Mouse (Mus musculus): ENCODE results near the gene Zfp36. TPM values are rescaled to one million over a fixed set of nuclear protein-coding genes. Genes with fewer than 3 reads are reported as not detected.

The Zfp36 gene
- polyA plus RNA-seq, 1 experiment = 83.2 TPM

- DNase-seq (ENCODE audit: low read depth, low spot score) = no peak
- WGBS = under 1% methylated on average over 62 of the region's 66 CpGs
Measured at GRCm38 (mm10) chr7:28372251-28373108, 7.6 kb downstream of the Zfp36 start, which contains the start of gene Plekhg2. Gene Plekhg2, minus strand, starts transcription at chr7:28372599.

DNA sequence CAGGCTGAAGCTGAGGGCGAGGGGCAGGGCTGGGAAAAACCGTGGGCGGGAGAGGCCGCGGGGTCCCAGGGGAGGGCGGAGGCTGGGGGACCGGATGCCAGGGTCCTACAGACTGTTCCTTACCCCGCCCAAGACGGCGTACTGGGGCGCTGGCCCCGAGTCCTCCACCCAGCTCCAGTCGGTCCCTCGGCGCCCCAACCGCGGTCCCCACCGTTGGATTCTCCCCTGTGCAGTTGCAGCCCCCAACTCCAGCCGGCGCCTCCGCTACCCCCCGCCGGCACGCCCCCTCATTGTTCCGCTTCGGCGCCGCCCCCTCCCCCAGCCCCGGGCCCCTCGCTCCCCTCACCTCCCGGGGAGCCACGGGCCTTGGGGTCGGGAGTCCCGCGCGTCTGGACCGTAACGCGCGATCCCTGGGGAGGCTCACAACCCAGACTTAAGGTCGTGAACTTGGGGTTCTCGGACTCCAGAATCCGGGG is 8.5 kb downstream of the Zfp36 start:
- no peak for DNase-seq (ENCODE audit: low read depth, low spot score)
- 1% methylated on average over 42 of the region's 43 CpGs for whole genome bisulfite sequencing

- WGBS = 3% methylated on average over 11 of the region's 11 CpGs
Measured at GRCm38 (mm10) chr7:28370977-28371513, 9.0 kb downstream of the Zfp36 start.

GRCm38 (mm10) chr7:28370051-28370450 is 10.0 kb downstream of the Zfp36 start:
- WGBS = 91% methylated on average over 14 of the region's 14 CpGs
- DNase-seq (ENCODE audit: low read depth, low spot score) = no peak

More at GRCm38 (mm10) chr7:28370977-28371513, 9.0 kb downstream of the Zfp36 start:
- no peak for DNase-seq (ENCODE audit: low read depth, low spot score)

DNA sequence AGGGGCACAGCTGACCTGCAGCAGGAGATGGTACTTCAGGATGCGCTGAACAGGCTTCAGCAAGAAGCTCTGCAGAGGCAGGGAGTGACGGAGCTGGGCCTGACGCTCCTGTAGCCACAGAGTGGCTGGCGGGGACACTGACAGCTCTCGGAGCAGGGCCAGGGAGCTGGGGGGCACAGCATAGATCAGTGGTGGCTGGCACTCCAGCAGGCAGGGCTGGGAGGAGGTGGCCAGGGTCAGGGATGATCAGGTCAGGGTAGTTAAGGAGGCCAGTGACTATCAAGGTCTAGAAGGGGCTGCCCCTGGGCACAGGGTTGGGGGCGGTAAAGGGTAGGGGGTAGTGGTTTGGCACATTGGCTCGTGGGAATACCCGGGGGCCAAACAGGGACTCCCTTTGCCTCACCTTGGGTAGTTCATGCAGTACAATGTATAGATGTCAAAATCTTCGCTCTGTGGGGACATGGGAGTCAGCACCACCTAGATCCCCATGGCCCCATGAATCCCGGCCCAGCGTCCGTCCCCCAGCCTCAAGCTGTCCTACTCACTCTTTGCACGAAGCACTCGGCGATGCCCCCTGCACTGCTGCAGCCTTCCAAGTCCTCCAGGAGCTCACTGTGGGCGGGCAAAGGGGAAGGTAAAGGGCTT is 11.7 kb downstream of the Zfp36 start:
- no peak for DNase-seq (ENCODE audit: low read depth, low spot score)
- 93% methylated on average over 16 of the region's 16 CpGs for WGBS

DNA sequence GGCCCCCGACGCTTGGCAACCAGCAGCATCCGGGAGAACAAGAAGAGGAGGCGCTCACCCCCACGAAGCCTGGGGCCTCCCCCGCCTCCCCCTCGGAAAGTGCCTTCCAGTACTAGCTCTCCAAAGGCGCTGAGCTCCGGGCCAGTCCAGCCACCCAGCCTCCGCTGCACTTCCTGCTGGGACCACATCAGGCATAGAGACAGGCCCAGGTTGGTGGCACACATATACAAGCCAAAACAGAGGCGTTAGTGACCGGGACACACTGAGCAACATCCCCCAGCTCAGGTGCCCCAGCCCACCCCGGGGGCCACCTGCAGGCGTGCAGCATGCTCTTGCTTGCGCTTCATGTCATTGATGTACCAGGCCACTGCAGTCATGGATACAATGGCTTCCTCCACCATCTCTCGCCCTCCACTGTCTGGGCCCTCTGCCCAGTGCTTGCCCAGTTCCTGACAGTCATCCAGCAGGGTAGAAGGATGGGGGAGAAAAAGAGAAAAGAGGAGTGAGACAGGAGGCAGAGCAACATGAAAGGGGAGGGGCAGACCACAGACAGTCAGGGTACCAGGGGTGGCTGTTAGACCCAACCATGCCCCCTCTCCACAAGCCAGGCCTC is 12.3 kb downstream of the Zfp36 start:
- DNase-seq (ENCODE audit: low read depth, low spot score) = no peak
- WGBS = 93% methylated on average over 16 of the region's 16 CpGs

DNA sequence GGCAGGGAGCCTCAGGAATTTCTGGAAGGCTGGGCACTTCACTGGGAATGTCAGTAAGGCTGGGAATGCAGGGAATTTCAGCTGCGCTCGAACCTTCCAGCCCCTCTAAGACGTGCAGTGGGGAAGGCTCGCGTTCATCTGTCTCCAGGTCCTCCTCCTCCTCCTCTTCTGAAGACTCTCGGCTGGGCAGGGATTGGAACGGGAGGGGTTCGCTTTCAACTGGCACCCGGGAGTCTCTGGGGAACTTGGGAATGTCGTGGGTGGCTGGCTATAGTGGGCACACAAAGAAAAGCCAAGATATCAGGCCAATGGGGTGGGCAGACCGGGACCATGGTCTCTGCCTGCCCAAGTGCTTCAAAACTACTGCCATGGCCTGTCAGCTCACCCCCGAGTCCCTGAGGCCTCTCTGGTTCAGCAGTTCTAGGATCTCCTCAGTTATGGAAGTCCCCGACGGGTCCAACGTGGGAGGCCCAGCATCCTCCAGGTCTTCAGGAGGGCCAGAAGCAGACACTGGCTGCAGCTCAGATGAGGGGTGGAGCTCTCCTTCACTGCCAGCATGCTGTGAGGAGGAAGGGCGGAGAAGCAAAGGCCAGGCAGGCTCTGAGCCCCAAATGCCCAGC is 17.5 kb downstream of the Zfp36 start:
- 80% methylated on average over 16 of the region's 16 CpGs for WGBS
- no peak for DNase-seq (ENCODE audit: low read depth, low spot score)

GRCm38 (mm10) chr7:28361647-28362341 is 18.3 kb downstream of the Zfp36 start:
- WGBS = 90% methylated on average over 20 of the region's 20 CpGs
- no peak for DNase-seq (ENCODE audit: low read depth, low spot score)

GRCm38 (mm10) chr7:28360291-28360690 is 19.8 kb downstream of the Zfp36 start:
- WGBS = 90% methylated on average over 6 of the region's 6 CpGs
- no peak for DNase-seq (ENCODE audit: low read depth, low spot score)

- 86% methylated on average over 10 of the region's 10 CpGs for WGBS
- no peak for DNase-seq (ENCODE audit: low read depth, low spot score)
Measured at GRCm38 (mm10) chr7:28359854-28360253, 20.2 kb downstream of the Zfp36 start.

DNA sequence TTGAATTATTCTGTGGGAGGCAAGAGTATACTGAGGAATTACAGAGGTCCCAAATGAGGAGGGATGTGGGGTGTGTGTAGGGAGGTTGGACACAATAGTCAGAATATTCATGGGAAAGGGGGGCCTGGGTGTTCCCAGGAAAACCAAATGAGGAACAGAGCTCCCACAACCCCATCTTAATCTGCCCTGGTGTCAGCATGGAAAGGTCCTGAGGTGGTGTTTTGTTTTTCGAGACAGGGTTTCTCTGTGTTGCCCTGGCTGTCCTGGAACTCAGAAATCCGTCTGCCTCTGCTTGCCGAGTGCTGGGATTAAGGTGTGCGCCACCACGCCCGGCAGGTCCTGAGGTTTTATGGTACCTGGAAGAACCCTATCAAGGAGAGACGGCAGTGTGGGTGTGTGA is 21.6 kb downstream of the Zfp36 start:
- 18% methylated on average over 7 of the region's 7 CpGs for WGBS
- DNase-seq (ENCODE audit: low read depth, low spot score) = no peak

DNA sequence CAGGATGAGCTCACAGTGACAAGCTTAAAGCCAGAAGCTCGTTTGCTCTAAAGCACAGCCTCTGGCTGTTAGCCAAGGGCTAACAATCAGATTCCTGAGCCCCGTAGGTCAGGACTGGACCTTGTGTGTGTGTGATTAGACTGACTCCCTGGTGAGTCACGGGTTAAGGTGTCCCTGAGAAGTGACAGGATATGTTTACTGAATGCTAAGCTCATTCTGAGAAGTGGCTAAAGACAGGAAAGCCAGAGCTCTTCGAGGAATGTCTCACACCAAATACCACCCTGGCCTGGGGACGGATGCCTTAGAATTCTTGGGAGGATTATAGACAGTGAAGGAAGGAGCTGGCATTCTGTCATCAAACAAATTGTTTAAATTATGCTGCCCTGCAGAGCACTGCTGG is 22.1 kb downstream of the Zfp36 start:
- 5% methylated on average over 5 of the region's 5 CpGs for WGBS
- no peak for DNase-seq (ENCODE audit: low read depth, low spot score)

DNA sequence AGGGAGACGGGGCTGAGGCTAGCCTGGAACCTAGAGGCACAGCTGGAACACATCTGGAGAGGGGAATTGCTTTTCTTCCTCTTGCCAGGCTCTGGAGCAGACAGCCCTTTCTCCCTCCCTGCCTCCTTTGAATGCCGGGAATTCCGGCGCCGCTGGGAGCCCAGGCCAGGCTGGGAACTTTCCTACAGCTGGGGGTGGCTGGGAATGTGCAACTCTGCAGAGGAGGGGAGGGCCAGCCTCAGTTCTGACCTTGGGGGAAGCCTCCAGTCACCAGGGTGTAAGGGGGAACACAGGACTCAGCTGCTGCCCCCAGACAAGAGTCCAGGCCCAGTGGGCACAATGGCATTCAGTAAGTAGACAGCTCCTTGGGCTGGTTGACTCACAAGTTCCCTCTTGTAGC is 23.1 kb downstream of the Zfp36 start:
- no peak for DNase-seq (ENCODE audit: low read depth, low spot score)

DNA sequence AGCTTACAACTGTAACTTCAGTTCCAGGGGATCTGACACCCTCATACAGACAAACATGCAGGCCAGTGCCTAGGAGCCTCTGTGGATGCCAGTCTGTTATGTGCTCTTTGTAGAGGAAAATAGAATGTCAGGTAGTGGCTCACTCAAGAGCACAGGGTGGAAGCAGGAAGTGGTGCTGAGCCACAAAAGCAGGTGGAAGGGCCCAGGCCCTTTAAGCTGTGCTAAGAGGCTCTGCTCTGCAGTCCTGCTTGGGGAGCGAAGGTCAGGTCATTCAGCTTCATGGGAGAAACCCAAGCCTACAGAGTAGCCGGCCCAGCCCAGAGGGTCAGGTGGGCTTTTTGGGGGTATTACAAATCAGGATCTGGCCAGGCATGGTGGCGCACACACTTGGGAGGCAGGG is 24.8 kb downstream of the Zfp36 start:
- DNase-seq (ENCODE audit: low read depth, low spot score) = no peak
- WGBS = 78% methylated on average over 3 of the region's 3 CpGs

More for the DNA sequence above, 23.1 kb downstream of the Zfp36 start:
- 29% methylated on average over 5 of the region's 5 CpGs for WGBS

DNA sequence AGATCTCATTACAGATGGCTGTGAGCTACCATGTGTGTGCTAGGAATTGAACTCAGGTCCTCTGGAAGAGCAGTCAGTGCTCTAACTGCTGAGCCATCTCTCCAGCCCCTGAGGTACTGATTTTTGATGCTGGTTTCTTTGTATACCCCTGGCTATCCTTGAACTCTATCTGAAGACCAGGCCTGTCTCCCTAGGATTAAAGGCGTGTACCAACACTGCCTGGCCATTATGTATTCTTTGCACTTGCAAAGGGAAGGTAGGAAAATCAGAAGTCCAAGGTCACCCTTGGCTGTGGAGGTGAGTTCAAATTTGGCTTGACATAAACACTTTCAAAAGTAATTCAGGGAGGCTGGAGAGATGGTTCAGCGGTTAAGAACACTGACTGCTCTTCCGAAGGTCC is 25.5 kb downstream of the Zfp36 start:
- no peak for DNase-seq (ENCODE audit: low read depth, low spot score)
- WGBS = 92% methylated on average over 3 of the region's 3 CpGs

- WGBS = 46% methylated on average over 3 of the region's 3 CpGs
Measured at GRCm38 (mm10) chr7:28354113-28354581, 25.9 kb downstream of the Zfp36 start.

GRCm38 (mm10) chr7:28353267-28353666 is 26.8 kb downstream of the Zfp36 start:
- no peak for DNase-seq (ENCODE audit: low read depth, low spot score)
- WGBS = 54% methylated on average over 2 of the region's 2 CpGs

More at GRCm38 (mm10) chr7:28354113-28354581, 25.9 kb downstream of the Zfp36 start:
- no peak for DNase-seq (ENCODE audit: low read depth, low spot score)

- 9% methylated on average over 4 of the region's 4 CpGs for WGBS
Measured at GRCm38 (mm10) chr7:28351676-28352191, 28.3 kb downstream of the Zfp36 start.

More at GRCm38 (mm10) chr7:28351676-28352191, 28.3 kb downstream of the Zfp36 start:
- no peak for DNase-seq (ENCODE audit: low read depth, low spot score)
